Mouse (Mus musculus) limb, embryonic 14.5 days (tissue): ENCODE measurements around the gene Rest. TPM values are rescaled to one million over a fixed set of nuclear protein-coding genes. Genes with fewer than 3 reads are reported as not detected.

Experiments used
- ATAC-seq: fragments of 200-750 bp; cut with Nextera tagmentation; 2 replicates; pipeline ENCODE4 v1.8.0; 2017; ENCODE audit warnings: low read depth, moderate number of reproducible peaks, moderate TSS enrichment; ENCODE audit not compliant: low FRiP score
- DNase-seq: peaks from one replicate; pipeline ENCODE4 v3.0.0-alpha.2; 2015; ENCODE audit warnings: low spot score
- H3K27ac ChIP-seq: fragments of 300-500 bp; sonication (generic); replicated peaks from 2 replicates; pipeline ENCODE4 v1.5.1; 2014; ENCODE audit warnings: low read depth, mild to moderate bottlenecking, low read length, moderate library complexity, mixed read lengths
- H3K27me3 ChIP-seq: fragments of 300-500 bp; sonication (generic); 2 replicates; pipeline ENCODE4 v1.6.1; 2014; ENCODE audit warnings: low read length, mixed read lengths; ENCODE audit not compliant: control insufficient read depth, insufficient read depth
- H3K36me3 ChIP-seq: fragments of 300-500 bp; sonication (generic); 2 replicates; pipeline ENCODE4 v1.6.1; 2014; ENCODE audit warnings: mild to moderate bottlenecking, low read length, moderate library complexity, mixed read lengths; ENCODE audit not compliant: control insufficient read depth, insufficient read depth
- H3K4me1 ChIP-seq: fragments of 300-500 bp; sonication (generic); 2 replicates; pipeline ENCODE4 v1.6.1; 2014; ENCODE audit warnings: antibody characterized with exemption, low read length, mixed read lengths; ENCODE audit not compliant: control insufficient read depth, insufficient read depth
- H3K4me2 ChIP-seq: fragments of 300-500 bp; sonication (generic); replicated peaks from 2 replicates; pipeline ENCODE4 v1.6.1; 2014; ENCODE audit warnings: low read depth, mild to moderate bottlenecking, low read length, moderate library complexity; ENCODE audit not compliant: severe bottlenecking
- H3K4me3 ChIP-seq: fragments of 300-500 bp; sonication (generic); replicated peaks from 2 replicates; pipeline ENCODE4 v1.5.1; 2014; ENCODE audit warnings: low read length
- H3K9ac ChIP-seq: fragments of 300-500 bp; sonication (generic); 2 replicates; pipeline ENCODE4 v1.6.1; 2014; ENCODE audit warnings: mild to moderate bottlenecking, low read depth, low read length, moderate library complexity; ENCODE audit not compliant: severe bottlenecking
- H3K9me3 ChIP-seq: fragments of 300-500 bp; sonication (generic); 2 replicates; pipeline ENCODE4 v1.6.1; 2016; ENCODE audit warnings: low read length; ENCODE audit not compliant: control insufficient read depth
- POLR2A ChIP-seq: fragments of 200-500 bp; IDR thresholded peaks from 2 replicates; pipeline ENCODE4 v1.8.0; 2012; ENCODE audit warnings: inconsistent platforms, mild to moderate bottlenecking, moderate library complexity, borderline replicate concordance; ENCODE audit not compliant: insufficient read depth, insufficient read length; ENCODE audit errors: extremely low read depth
- WGBS: fragments of 180-500 bp; shearing (Covaris S2); extraction: QIAGEN DNeasy Blood & Tissue Kit; methylation state at CpG from one replicate; pipeline ENCODE4 v1.1.7; 2014; 5-methylcytosine and 5-hydroxymethylcytosine counted together
- polyA plus RNA-seq, 2 experiments: library from polyadenylated mRNA; depleted of rRNA in 1 of 2; stranded (reverse) in 1 of 2; unstranded in 1 of 2; fragments of >200 nt; fragmentation: Nextera tagmentation in 1 of 2; extraction: Ambion mirVana in 1 of 2; gene quantifications; 2 replicates each; pipeline versions ENCODE4 v1.2.1 to v1.2.3; 2012 to 2014

Rest gene
- polyA plus RNA-seq, 2 experiments: 27.9 to 47.0 TPM

- WGBS: 81% methylated on average over 5 of the region's 5 CpGs
- ATAC-seq (no peak), DNase-seq (no peak)
- Histone ChIP-seq H3K36me3 (peaks cover 67% of the 10 kb centered on the region), H3K9ac (no peak overlapping the region), H3K4me1 (no peaks in the 10 kb centered on the region), H3K4me2 (no peak overlapping the region), H3K27ac (no peak overlapping the region), H3K27me3 (no peaks in the 10 kb centered on the region), H3K4me3 (no peak overlapping the region), H3K9me3 (no peaks in the 10 kb centered on the region)
- no peak for TF ChIP-seq POLR2A
Measured at GRCm38 (mm10) chr5:77286904-77287303, 21.6 kb downstream of the Rest start.

- ATAC-seq (no peak), DNase-seq (no peak)
- H3K9ac ChIP-seq: no peak overlapping the region
- WGBS: 75% methylated on average over 6 of the region's 6 CpGs
- no peak overlapping the region for H3K4me3 ChIP-seq
- H3K36me3 ChIP-seq: peaks cover 65% of the 10 kb centered on the region
- no peaks in the 10 kb centered on the region for H3K4me1 ChIP-seq
- H3K27ac ChIP-seq: no peak overlapping the region
- H3K27me3 ChIP-seq: no peaks in the 10 kb centered on the region
- no peaks in the 10 kb centered on the region for H3K9me3 ChIP-seq
- TF ChIP-seq POLR2A: no peak
- H3K4me2 ChIP-seq: no peak overlapping the region
Measured at GRCm38 (mm10) chr5:77287901-77288300, 22.6 kb downstream of the Rest start.

GRCm38 (mm10) chr5:77289686-77290085, 24.4 kb downstream of the Rest start:
- no peak overlapping the region for H3K27ac ChIP-seq
- H3K4me2 ChIP-seq: no peak overlapping the region
- H3K36me3 ChIP-seq: peaks cover 68% of the 10 kb centered on the region
- no peak for TF ChIP-seq POLR2A
- WGBS: 57% methylated on average over 8 of the region's 8 CpGs
- H3K9ac ChIP-seq: no peak overlapping the region
- no peaks in the 10 kb centered on the region for H3K9me3 ChIP-seq
- DNase-seq: no peak
- H3K27me3 ChIP-seq: no peaks in the 10 kb centered on the region
- H3K4me1 ChIP-seq: no peaks in the 10 kb centered on the region
- no peak overlapping the region for H3K4me3 ChIP-seq
- no peak for ATAC-seq

GRCm38 (mm10) chr5:77290606-77291005, 25.3 kb downstream of the Rest start:
- no peaks in the 10 kb centered on the region for H3K4me1 ChIP-seq
- H3K4me2 ChIP-seq: no peak overlapping the region
- no peak overlapping the region for H3K27ac ChIP-seq
- DNase-seq: no peak
- no peak for TF ChIP-seq POLR2A
- H3K4me3 ChIP-seq: no peak overlapping the region
- no peak for ATAC-seq
- no peaks in the 10 kb centered on the region for H3K27me3 ChIP-seq
- no peak overlapping the region for H3K9ac ChIP-seq
- peaks cover 68% of the 10 kb centered on the region for H3K36me3 ChIP-seq
- no peaks in the 10 kb centered on the region for H3K9me3 ChIP-seq
- 85% methylated on average over 2 of the region's 2 CpGs for WGBS

- no peaks in the 10 kb centered on the region for H3K27me3 ChIP-seq
- no peaks in the 10 kb centered on the region for H3K4me1 ChIP-seq
- no peak for ATAC-seq
- DNase-seq: no peak
- no peak overlapping the region for H3K4me3 ChIP-seq
- no peak overlapping the region for H3K4me2 ChIP-seq
- no peak for TF ChIP-seq POLR2A
- H3K36me3 ChIP-seq: peaks cover 70% of the 10 kb centered on the region
- WGBS: 96% methylated on average over 7 of the region's 7 CpGs
- H3K27ac ChIP-seq: no peak overlapping the region
- no peaks in the 10 kb centered on the region for H3K9me3 ChIP-seq
- H3K9ac ChIP-seq: no peak overlapping the region
Measured at GRCm38 (mm10) chr5:77292803-77293522, 27.7 kb downstream of the Rest start.

GRCm38 (mm10) chr5:77299486-77299885, 34.2 kb downstream of the Rest start:
- 93% methylated on average over 2 of the region's 2 CpGs for WGBS
- Histone ChIP-seq H3K36me3 (peaks cover 56% of the 10 kb centered on the region), H3K4me3 (no peak overlapping the region), H3K4me1 (no peaks in the 10 kb centered on the region), H3K9ac (no peak overlapping the region), H3K27me3 (no peaks in the 10 kb centered on the region), H3K9me3 (no peaks in the 10 kb centered on the region), H3K4me2 (no peak overlapping the region), H3K27ac (no peak overlapping the region)
- TF ChIP-seq POLR2A: no peak
- DNase-seq (no peak), ATAC-seq (no peak)
